Mouse (Mus musculus) stomach, postnatal 0 days (tissue): ENCODE measurements around the gene Pdhb. TPM values are rescaled to one million over a fixed set of nuclear protein-coding genes. Genes with fewer than 3 reads are reported as not detected.
"Not testable (repeated sequence)": the region's sequence is repeated elsewhere in the genome, so short reads cannot be mapped to it uniquely, and the experiment has no call there.

Experiments used
- ATAC-seq: fragments of 200-750 bp; cut with Nextera tagmentation; 2 replicates; pipeline ENCODE4 v1.8.0; 2017; ENCODE audit not compliant: low FRiP score, low TSS enrichment
- DNase-seq: peaks from one replicate; pipeline ENCODE4 v3.0.0-alpha.2; 2016; ENCODE audit warnings: low spot score
- H3K27ac ChIP-seq: fragments of 300-500 bp; sonication (generic); replicated peaks from 2 replicates; pipeline ENCODE4 v1.5.1; 2014; ENCODE audit warnings: mild to moderate bottlenecking, control low read depth
- H3K27me3 ChIP-seq: fragments of 300-500 bp; sonication (generic); 2 replicates; pipeline ENCODE4 v1.6.1; 2014; ENCODE audit warnings: low read length; ENCODE audit not compliant: control insufficient read depth, insufficient read depth
- H3K36me3 ChIP-seq: fragments of 300-500 bp; sonication (generic); 2 replicates; pipeline ENCODE4 v1.6.1; 2014; ENCODE audit warnings: low read length, mixed read lengths; ENCODE audit not compliant: control insufficient read depth, insufficient read depth
- H3K4me1 ChIP-seq: fragments of 300-500 bp; sonication (generic); replicated peaks from 2 replicates; pipeline ENCODE4 v1.6.1; 2014; ENCODE audit warnings: antibody characterized with exemption; ENCODE audit not compliant: control insufficient read depth, insufficient read depth
- H3K4me2 ChIP-seq: fragments of 300-500 bp; sonication (generic); replicated peaks from 2 replicates; pipeline ENCODE4 v1.6.1; 2014; ENCODE audit warnings: low read depth, mild to moderate bottlenecking, control low read depth, moderate library complexity
- H3K4me3 ChIP-seq: fragments of 300-500 bp; sonication (generic); 2 replicates; pipeline ENCODE4 v1.5.1; 2014; ENCODE audit warnings: low read depth, low read length, control low read depth
- H3K9ac ChIP-seq: fragments of 300-500 bp; sonication (generic); 2 replicates; pipeline ENCODE4 v1.6.1; 2014; ENCODE audit warnings: mild to moderate bottlenecking, low read length, control low read depth, mixed read lengths
- H3K9me3 ChIP-seq: fragments of 300-500 bp; sonication (generic); 2 replicates; pipeline ENCODE4 v1.6.1; 2016; ENCODE audit warnings: low read length; ENCODE audit not compliant: control insufficient read depth
- CTCF ChIP-seq: IDR thresholded peaks from 2 replicates; pipeline ENCODE4 v1.5.1; 2016; ENCODE audit warnings: antibody characterized with exemption, low read depth, mild to moderate bottlenecking, moderate library complexity
- EP300 ChIP-seq: optimal IDR thresholded peaks from 2 replicates; pipeline ENCODE3; 2016; ENCODE audit warnings: antibody characterized with exemption
- WGBS: fragments of 180-500 bp; shearing (Covaris S2); extraction: QIAGEN DNeasy Blood & Tissue Kit; methylation state at CpG from one replicate; pipeline ENCODE4 v1.1.7; 2014; 5-methylcytosine and 5-hydroxymethylcytosine counted together
- polyA plus RNA-seq: library from polyadenylated mRNA; unstranded; fragments of >200 nt; fragmentation: Nextera tagmentation; extraction: Ambion mirVana; gene quantifications from 2 replicates; pipeline ENCODE4 v1.2.1, GENCODE M21; 2015

Pdhb gene
- polyA plus RNA-seq, 1 experiment from 2014 or later, result 142 TPM

DNA sequence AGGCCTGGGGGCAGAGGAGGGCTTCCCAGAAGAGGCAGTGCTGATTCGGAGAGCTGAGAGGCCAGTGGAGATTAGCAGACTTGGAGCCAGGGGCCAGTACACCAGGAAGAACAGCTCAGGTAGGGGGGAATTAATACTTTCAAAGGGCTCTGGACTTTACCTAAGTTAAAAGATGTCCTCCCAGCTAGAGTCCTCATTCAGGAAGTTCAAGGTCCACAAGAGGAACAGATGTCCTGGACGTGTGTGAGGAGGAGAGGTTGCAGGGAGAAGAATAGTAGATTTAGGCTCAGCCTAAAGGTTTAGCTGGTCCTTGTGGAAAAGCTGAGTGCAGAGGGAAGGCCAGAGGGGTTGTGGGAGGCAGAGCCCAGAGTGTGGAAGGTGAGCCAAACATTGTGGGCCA lies 38.6 kb downstream of the Pdhb start:
- H3K4me2 ChIP-seq, result no peak overlapping the region
- H3K4me1 ChIP-seq, result no peaks in the 10 kb centered on the region
- H3K27ac ChIP-seq, result no peak overlapping the region
- TF ChIP-seq EP300 (no peak), CTCF (no peak)
- no peaks in the 10 kb centered on the region for H3K27me3 ChIP-seq
- ATAC-seq (no peak), DNase-seq (no peak)
- no peak overlapping the region for H3K9ac ChIP-seq
- H3K9me3 ChIP-seq, result no peaks in the 10 kb centered on the region
- H3K4me3 ChIP-seq, result no peak overlapping the region
- WGBS, result 72% methylated on average over 2 of the region's 2 CpGs
- 0 out of 2 replicates have a peak, but pooled peaks cover 3% of the 10 kb centered on the region for H3K36me3 ChIP-seq

DNA sequence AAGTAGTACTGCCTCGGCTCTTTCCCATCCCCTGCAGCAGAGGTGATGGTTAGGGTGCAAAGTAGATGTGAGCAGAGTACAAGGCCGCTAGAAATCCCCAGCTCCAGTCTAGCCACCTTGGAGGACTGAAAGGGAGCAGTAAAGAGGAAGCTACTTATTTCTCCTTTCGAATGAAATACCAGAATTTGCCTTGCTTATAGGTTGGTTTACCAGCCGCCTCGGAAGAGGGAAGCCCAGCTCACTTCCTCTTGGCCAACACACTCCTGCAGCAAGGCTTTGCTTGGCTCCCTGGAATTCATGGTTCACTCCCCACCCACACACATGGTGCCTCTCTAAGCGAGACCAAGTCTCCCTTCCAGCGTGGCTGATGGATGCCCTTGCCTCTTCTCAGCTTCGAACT lies 40.0 kb downstream of the Pdhb start:
- H3K9me3 ChIP-seq, result no peaks in the 10 kb centered on the region
- ATAC-seq, result no peak
- no peak overlapping the region for H3K4me3 ChIP-seq
- H3K27me3 ChIP-seq, result no peaks in the 10 kb centered on the region
- TF ChIP-seq CTCF (no peak), EP300 (no peak)
- no peak overlapping the region for H3K4me2 ChIP-seq
- H3K27ac ChIP-seq, result no peak overlapping the region
- 0 out of 2 replicates have a peak, but pooled peaks cover 3% of the 10 kb centered on the region for H3K36me3 ChIP-seq
- H3K4me1 ChIP-seq, result no peaks in the 10 kb centered on the region
- DNase-seq, result no peak
- H3K9ac ChIP-seq, result no peak overlapping the region
- 83% methylated on average over 8 of the region's 8 CpGs for WGBS

DNA sequence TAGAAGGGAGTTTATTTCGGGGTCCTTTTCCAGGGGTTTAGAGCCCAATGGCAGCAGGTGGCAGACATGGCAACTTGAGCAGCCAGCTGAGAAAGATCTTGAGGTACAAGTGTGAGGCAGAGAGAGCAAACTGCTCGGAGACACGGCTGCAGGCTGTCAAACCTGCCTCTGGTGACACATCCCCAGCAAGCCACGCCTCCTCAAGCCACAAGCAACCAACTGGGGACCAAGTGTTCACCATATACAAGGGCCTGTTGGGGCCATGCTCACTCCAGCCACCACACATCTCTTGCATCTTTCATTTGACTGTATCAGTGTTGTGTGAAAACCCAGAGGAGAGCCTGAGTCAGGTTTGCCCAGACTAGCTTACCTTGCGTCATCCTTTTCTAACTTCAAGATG lies 44.9 kb downstream of the Pdhb start:
- TF ChIP-seq EP300 (no peak), CTCF (no peak)
- no peak overlapping the region for H3K27ac ChIP-seq
- H3K27me3 ChIP-seq, result no peaks in the 10 kb centered on the region
- no peak for ATAC-seq
- H3K4me2 ChIP-seq, result no peak overlapping the region
- no peaks in the 10 kb centered on the region for H3K4me1 ChIP-seq
- WGBS, result 59% methylated on average over 5 of the region's 5 CpGs
- H3K36me3 ChIP-seq, result no peaks in the 10 kb centered on the region
- H3K9ac ChIP-seq, result no peak overlapping the region
- no peak overlapping the region for H3K4me3 ChIP-seq
- no peaks in the 10 kb centered on the region for H3K9me3 ChIP-seq
- no peak for DNase-seq

DNA sequence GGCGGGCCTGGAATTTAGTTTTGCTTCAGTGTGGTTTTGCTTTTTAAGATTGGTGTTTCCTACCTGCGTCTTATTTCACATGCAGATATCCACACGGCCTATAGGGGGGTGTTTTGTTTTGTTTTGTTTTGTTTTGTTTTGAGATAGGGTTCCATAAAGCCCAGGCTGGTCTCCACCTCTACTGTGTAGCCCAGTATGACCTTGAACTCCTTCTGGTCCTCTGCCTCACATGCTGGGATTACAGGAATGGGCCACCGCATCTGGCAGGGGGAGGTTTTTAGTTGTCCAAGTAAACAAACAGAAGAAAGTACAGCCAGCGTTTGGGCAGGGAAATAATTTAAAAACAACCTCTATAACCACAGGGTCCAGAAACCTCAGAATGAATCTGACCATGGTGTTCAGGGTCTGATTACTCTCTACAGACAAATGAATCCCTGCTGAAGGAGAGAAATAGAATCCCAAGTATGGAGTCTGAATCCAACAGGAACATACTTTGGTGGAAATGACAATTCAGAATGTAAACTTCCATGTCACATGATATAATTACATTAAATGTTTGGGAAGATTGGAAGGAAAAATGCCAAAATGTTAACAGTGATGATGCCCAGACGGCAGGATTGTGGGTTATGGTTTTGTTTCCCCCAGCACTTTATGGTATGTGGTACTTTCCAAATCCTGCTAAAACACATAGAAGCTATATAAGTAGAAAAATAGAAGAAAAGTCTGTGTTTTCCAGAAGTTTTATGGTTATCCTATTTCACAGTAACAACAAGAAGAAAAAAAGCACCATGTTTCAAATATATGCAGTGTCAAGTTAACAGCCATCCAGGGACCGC lies 48.6 kb downstream of the Pdhb start:
- no peak overlapping the region for H3K4me2 ChIP-seq
- no peak overlapping the region for H3K4me3 ChIP-seq
- no peaks in the 10 kb centered on the region; the same call in 1 of the 2 replicates for H3K36me3 ChIP-seq
- H3K4me1 ChIP-seq, result no peaks in the 10 kb centered on the region
- DNase-seq, result no peak
- no peak for ATAC-seq
- TF ChIP-seq EP300 (no peak), CTCF (no peak)
- WGBS, result 68% methylated on average over 7 of the region's 7 CpGs
- H3K27me3 ChIP-seq, result no peaks in the 10 kb centered on the region
- no peak overlapping the region for H3K9ac ChIP-seq
- H3K27ac ChIP-seq, result no peak overlapping the region
- H3K9me3 ChIP-seq, result no peaks in the 10 kb centered on the region

DNA sequence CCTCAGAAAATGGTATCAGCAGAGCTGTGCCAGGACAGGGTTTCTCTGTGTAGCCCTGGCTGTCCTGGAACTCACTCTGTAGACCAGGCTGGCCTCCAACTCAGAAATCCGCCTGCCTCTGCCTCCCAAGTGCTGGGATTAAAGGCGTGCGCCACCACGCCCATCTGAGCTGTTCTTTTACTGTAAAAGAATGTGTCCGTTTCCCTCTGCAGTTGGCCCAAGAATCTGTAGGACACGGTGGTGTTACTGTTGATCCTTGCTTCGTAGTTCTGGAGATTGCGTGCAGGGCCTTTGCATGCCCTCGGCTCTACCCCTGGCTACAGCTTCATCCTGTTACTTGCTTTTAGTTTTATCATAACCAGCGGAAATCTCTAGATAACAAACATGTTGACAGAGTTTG lies 49.2 kb downstream of the Pdhb start:
- H3K27ac ChIP-seq, H3K4me1 ChIP-seq, H3K27me3 ChIP-seq, H3K4me3 ChIP-seq, H3K4me2 ChIP-seq, H3K9me3 ChIP-seq, H3K36me3 ChIP-seq, H3K9ac ChIP-seq, DNase-seq, ATAC-seq: not testable (repeated sequence)
- WGBS, result 90% methylated on average over 10 of the region's 10 CpGs

DNA sequence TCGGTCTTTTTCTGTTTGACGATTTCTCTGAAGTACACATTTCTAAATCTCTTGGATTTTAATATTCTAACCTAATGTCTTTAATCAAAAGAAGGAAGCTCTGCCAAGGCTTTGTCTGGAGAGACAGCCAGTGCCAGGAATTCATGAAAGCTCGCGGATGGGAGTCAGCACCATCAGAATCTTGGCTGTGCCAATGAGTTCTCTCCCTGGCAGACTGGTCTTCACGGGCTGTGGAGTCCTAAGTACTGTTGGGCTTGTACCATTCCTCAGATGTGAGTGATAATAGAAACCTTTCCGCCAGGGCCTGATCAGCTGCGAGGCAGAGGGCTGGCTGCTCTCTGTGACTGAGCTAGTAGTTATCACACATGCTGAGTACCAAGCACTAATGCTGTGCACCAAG lies 49.7 kb downstream of the Pdhb start:
- Histone ChIP-seq H3K9me3 (no peaks in the 10 kb centered on the region), H3K36me3 (no peaks in the 10 kb centered on the region; the same call in 1 of the 2 replicates), H3K4me1 (no peaks in the 10 kb centered on the region), H3K27me3 (no peaks in the 10 kb centered on the region), H3K4me3 (no peak overlapping the region), H3K9ac (no peak overlapping the region), H3K4me2 (no peak overlapping the region), H3K27ac (no peak overlapping the region)
- no peak for TF ChIP-seq EP300
- TF ChIP-seq CTCF, result no peak
- 65% methylated on average over 7 of the region's 7 CpGs for WGBS
- no peak for ATAC-seq
- no peak for DNase-seq
